Mouse (Mus musculus) liver, postnatal 0 days (tissue): ENCODE data around the gene Npm1. TPM values are rescaled to one million over a fixed set of nuclear protein-coding genes. Genes with fewer than 3 reads are reported as not detected.

ENCODE experiments used
- ATAC-seq: fragments of 200-750 bp; cut with Nextera tagmentation; 2 replicates; pipeline ENCODE4 v1.8.0; 2017; ENCODE audit warnings: mild to moderate bottlenecking, moderate library complexity
- DNase-seq: peaks from one replicate; pipeline ENCODE4 v3.0.0-alpha.2; 2016
- H3K27ac ChIP-seq: fragments of 300-500 bp; sonication (generic); 2 replicates; pipeline ENCODE4 v1.5.1; 2014; ENCODE audit warnings: antibody characterized with exemption, moderate library complexity, mild to moderate bottlenecking, low read depth
- H3K27me3 ChIP-seq: fragments of 300-500 bp; sonication (generic); 2 replicates; pipeline ENCODE4 v1.6.1; 2014; ENCODE audit warnings: low read length, control low read depth, mixed read lengths; ENCODE audit not compliant: insufficient read depth
- H3K36me3 ChIP-seq: fragments of 300-500 bp; sonication (generic); replicated peaks from 2 replicates; pipeline ENCODE4 v1.6.1; 2014; ENCODE audit warnings: mild to moderate bottlenecking, control low read depth, low read length, moderate library complexity, mixed read lengths; ENCODE audit not compliant: insufficient read depth
- H3K4me1 ChIP-seq: fragments of 300-500 bp; sonication (generic); 2 replicates; pipeline ENCODE4 v1.6.1; 2014; ENCODE audit warnings: antibody characterized with exemption, mild to moderate bottlenecking, control low read depth; ENCODE audit not compliant: insufficient read depth
- H3K4me2 ChIP-seq: fragments of 300-500 bp; sonication (generic); 2 replicates; pipeline ENCODE4 v1.6.1; 2014; ENCODE audit warnings: low read depth, mild to moderate bottlenecking, low read length, moderate library complexity, mixed read lengths
- H3K4me3 ChIP-seq: fragments of 300-500 bp; sonication (generic); 2 replicates; pipeline ENCODE4 v1.5.1; 2014; ENCODE audit warnings: low read depth, low read length
- H3K9ac ChIP-seq: fragments of 300-500 bp; sonication (generic); replicated peaks from 2 replicates; pipeline ENCODE4 v1.6.1; 2014; ENCODE audit warnings: mild to moderate bottlenecking, moderate library complexity
- H3K9me3 ChIP-seq: fragments of 300-500 bp; sonication (generic); 2 replicates; pipeline ENCODE4 v1.6.1; 2016; ENCODE audit warnings: mild to moderate bottlenecking, control low read depth, low read length, mixed read lengths
- CTCF ChIP-seq: sonication (generic); IDR thresholded peaks from 2 replicates; pipeline ENCODE4 v1.5.1; 2016; ENCODE audit warnings: antibody characterized with exemption, low read depth
- EP300 ChIP-seq: IDR thresholded peaks from 2 replicates; pipeline ENCODE4 v1.6.1; 2016; ENCODE audit warnings: antibody characterized with exemption, low read depth, mild to moderate bottlenecking
- WGBS: fragments of 180-500 bp; shearing (Covaris S2); extraction: QIAGEN DNeasy Blood & Tissue Kit; methylation state at CpG from one replicate; pipeline ENCODE4 v1.1.7; 2014; ENCODE audit not compliant: insufficient replicate concordance; 5-methylcytosine and 5-hydroxymethylcytosine counted together
- polyA plus RNA-seq: library from polyadenylated mRNA; unstranded; fragments of >200 nt; fragmentation: Nextera tagmentation; extraction: Ambion mirVana; gene quantifications from 2 replicates; pipeline ENCODE4 v1.2.1, GENCODE M21; 2015

The Npm1 gene
- polyA plus RNA-seq, 1 experiment from 2014 or later, result 321 TPM

DNA sequence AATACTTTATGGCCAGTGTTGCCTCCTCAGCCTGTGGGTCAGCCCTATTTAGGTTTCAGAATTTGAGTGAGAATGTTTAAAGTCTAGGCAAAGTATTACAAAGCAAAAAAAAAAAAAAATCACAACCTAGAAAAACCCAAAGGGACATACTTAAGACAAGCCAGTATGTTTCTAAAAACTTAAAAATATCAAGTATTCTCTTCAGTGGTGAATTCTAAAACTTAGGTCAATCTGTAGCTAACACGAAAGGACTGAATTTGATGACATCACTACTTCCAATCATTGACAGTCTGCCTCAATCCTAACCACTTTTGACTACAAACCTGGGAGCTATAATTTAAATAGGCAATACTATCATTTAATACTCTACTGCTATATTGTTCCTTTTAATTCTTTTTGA lies 10.0 kb downstream of the Npm1 start:
- ATAC-seq (no peak), DNase-seq (no peak)
- peaks cover 4% of the 10 kb centered on the region for H3K27me3 ChIP-seq
- H3K9me3 ChIP-seq, result no peaks in the 10 kb centered on the region
- no peak for TF ChIP-seq EP300
- TF ChIP-seq CTCF, result no peak
- no peak overlapping the region for H3K9ac ChIP-seq
- peaks cover 60% of the 10 kb centered on the region for H3K36me3 ChIP-seq
- H3K4me1 ChIP-seq, result peaks cover 2% of the 10 kb centered on the region
- no peak overlapping the region for H3K4me2 ChIP-seq
- H3K27ac ChIP-seq, result no peak overlapping the region
- 76% methylated on average over 1 of the region's 1 CpGs for WGBS
- H3K4me3 ChIP-seq, result no peak overlapping the region

DNA sequence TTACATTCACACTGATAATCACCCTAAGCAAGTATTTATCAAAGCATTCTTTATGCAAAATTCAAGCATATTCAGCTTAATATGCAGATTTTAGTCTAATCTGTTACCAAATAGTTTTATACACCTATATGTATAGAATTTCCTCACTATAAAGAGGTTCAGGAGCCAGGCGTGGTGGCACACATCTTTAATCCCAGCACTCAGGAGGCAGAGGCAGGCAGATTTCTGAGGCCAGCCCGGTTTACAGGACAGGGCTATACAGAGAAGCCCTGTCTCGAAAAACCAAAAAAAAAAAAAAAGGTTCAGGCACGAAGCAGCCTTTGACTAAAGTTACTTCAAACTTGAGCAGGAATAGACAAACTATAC lies 11.2 kb downstream of the Npm1 start:
- Histone ChIP-seq H3K9me3 (no peaks in the 10 kb centered on the region), H3K4me1 (peaks cover 13% of the 10 kb centered on the region), H3K4me2 (no peak overlapping the region), H3K9ac (no peak overlapping the region), H3K27ac (no peak overlapping the region), H3K36me3 (peaks cover 51% of the 10 kb centered on the region), H3K4me3 (no peak overlapping the region), H3K27me3 (peaks cover 16% of the 10 kb centered on the region)
- TF ChIP-seq CTCF (no peak), EP300 (no peak)
- 76% methylated on average over 4 of the region's 4 CpGs for WGBS
- no peak for ATAC-seq
- no peak for DNase-seq

DNA sequence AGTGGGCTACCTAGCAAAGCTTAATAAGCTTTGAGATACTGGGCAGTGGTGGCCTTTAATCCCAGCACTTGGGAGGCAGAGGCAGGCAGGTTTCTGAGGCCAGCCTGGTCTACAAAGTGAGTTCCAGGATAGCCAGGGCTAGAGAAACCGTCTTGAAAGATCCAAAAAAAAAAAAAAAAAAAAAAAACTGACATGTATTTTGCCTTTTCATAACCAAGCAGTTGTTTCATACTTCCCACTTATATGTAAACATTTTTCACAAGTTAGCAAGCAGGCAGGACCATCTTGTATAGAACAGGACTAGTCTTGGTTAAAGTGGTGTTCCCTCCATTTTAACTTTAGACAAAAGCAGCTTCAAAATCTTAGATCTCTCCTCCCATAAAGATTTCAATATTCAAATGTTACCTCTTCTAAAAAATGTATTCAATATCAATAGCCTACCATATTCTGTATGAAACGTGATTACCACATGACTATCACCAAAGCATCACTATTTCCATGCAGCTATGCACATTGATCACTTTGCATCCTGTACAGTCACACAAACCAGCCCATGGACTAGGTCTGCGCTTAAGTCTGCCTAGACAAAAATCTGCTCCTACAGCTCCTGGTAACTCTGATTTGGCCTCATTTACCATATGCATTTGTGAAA lies 11.8 kb downstream of the Npm1 start:
- no peak for TF ChIP-seq EP300
- DNase-seq, result no peak
- Histone ChIP-seq H3K9me3 (no peaks in the 10 kb centered on the region), H3K36me3 (peaks cover 46% of the 10 kb centered on the region), H3K27me3 (peaks cover 21% of the 10 kb centered on the region), H3K9ac (no peak overlapping the region), H3K4me1 (peaks cover 16% of the 10 kb centered on the region), H3K4me2 (no peak overlapping the region), H3K4me3 (no peak overlapping the region), H3K27ac (no peak overlapping the region)
- 74% methylated on average over 3 of the region's 3 CpGs for WGBS
- no peak for ATAC-seq

DNA sequence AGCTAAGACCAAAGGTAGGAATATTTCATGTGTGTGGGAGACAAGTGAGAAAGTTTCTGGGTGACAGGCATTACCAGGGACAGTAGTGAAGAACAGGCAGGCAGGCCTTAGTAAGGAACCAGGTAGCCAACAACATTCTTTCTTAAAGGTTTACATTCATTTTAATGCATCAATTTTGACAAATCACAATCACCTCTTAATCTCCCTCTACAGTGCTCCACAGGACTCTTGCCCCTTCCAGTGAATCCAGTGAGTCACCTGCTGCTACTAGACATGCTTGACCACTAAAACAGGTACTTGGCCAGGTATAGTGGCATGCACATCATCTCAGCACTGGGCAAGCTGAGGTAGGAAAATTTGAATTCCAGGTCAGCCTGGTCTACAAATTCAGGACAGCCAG lies 12.6 kb downstream of the Npm1 start:
- H3K9ac ChIP-seq, result no peak overlapping the region
- no peak overlapping the region for H3K27ac ChIP-seq
- no peaks in the 10 kb centered on the region for H3K9me3 ChIP-seq
- no peak overlapping the region for H3K4me2 ChIP-seq
- peaks cover 16% of the 10 kb centered on the region for H3K4me1 ChIP-seq
- H3K4me3 ChIP-seq, result no peak overlapping the region
- DNase-seq (no peak), ATAC-seq (no peak)
- H3K27me3 ChIP-seq, result peaks cover 30% of the 10 kb centered on the region
- peaks cover 39% of the 10 kb centered on the region for H3K36me3 ChIP-seq
- TF ChIP-seq EP300 (no peak), CTCF (no peak)

DNA sequence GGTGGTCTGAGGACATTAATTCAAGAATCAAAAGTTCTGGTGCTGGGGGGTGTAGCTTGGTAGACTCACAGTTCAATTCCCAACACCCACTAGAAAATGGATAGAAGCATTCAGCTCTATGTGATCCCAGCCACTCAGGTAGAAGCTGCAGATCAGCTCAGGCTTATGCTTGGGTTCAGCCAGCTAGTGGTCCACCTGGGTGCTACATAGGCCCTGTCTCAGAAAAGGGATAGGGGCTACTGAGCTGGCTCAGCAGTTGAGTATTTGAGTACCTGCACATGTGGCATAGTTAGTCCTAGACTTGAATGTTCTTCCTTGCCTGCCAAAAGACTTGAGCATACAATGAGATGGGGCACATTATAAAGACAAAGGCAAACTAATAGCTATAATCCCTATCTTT lies 13.6 kb downstream of the Npm1 start:
- no peaks in the 10 kb centered on the region for H3K9me3 ChIP-seq
- no peak overlapping the region for H3K9ac ChIP-seq
- H3K4me1 ChIP-seq, result peaks cover 16% of the 10 kb centered on the region
- no peak overlapping the region for H3K27ac ChIP-seq
- no peak for DNase-seq
- no peak overlapping the region for H3K4me2 ChIP-seq
- no peak for ATAC-seq
- TF ChIP-seq EP300 (no peak), CTCF (no peak)
- peaks cover 32% of the 10 kb centered on the region for H3K36me3 ChIP-seq
- peaks cover 39% of the 10 kb centered on the region for H3K27me3 ChIP-seq
- no peak overlapping the region for H3K4me3 ChIP-seq

DNA sequence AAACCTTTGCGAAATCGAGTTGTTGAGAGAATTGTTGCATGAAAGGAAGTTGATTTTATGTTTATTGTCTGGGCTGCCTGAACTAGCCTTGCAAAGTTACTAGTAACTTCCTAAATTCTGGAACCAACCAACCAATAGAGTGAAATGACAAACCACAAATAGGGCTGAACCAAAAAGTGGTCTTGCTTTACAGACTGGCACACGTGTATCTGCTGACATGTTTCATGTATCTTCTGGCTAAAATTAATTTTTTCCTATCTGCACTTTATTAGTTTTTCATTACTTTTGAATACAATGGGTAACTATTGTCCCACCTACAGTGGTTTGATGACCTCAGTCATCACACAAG lies 13.9 kb downstream of the Npm1 start:
- WGBS, result 18% methylated on average over 3 of the region's 3 CpGs
- TF ChIP-seq EP300 (no peak), CTCF (no peak)
- Histone ChIP-seq H3K4me1 (peaks cover 16% of the 10 kb centered on the region), H3K27me3 (peaks cover 42% of the 10 kb centered on the region), H3K27ac (no peak overlapping the region), H3K4me2 (no peak overlapping the region), H3K4me3 (no peak overlapping the region), H3K9ac (no peak overlapping the region), H3K36me3 (peaks cover 28% of the 10 kb centered on the region), H3K9me3 (no peaks in the 10 kb centered on the region)
- no peak for DNase-seq
- ATAC-seq, result no peak
